Mouse (Mus musculus) CH12.LX (cell line): Measurements from ENCODE around the gene Scml4. TPM values are rescaled to one million over a fixed set of nuclear protein-coding genes. Genes with fewer than 3 reads are reported as not detected.

Experiments used
- DNase-seq: peaks from one replicate; pipeline ENCODE4 v3.0.0-alpha.2; 2013; ENCODE audit errors: extremely low read depth
- H3K27ac ChIP-seq: 2 replicates; pipeline ENCODE4 v1.5.1; 2012; ENCODE audit warnings: low read depth, mild to moderate bottlenecking, control low read depth, moderate library complexity; ENCODE audit not compliant: insufficient read depth
- H3K27me3 ChIP-seq: replicated peaks from 2 replicates; pipeline ENCODE3; 2012; ENCODE audit warnings: inconsistent platforms
- H3K36me3 ChIP-seq, 2 experiments: replicated peaks in 1 of 2; 2 replicates each; pipeline versions ENCODE3 to v1.6.1; 2012; ENCODE audit warnings: inconsistent platforms in 1 of 2, low read length in 1 of 2, mild to moderate bottlenecking in 1 of 2, mixed read lengths in 1 of 2, moderate library complexity in 1 of 2; ENCODE audit not compliant: control insufficient read depth in 1 of 2, insufficient read depth in 1 of 2
- H3K4me1 ChIP-seq, 2 experiments: 2 replicates each; pipeline ENCODE4 v1.6.1; 2012; ENCODE audit warnings: inconsistent platforms in 1 of 2, moderate library complexity in 1 of 2; ENCODE audit not compliant: insufficient read depth in 2 of 2, control insufficient read depth in 1 of 2
- H3K4me2 ChIP-seq: 2 replicates; pipeline ENCODE4 v1.6.1; 2012; ENCODE audit warnings: low read depth, mild to moderate bottlenecking, control low read depth; ENCODE audit not compliant: poor library complexity, insufficient read depth, severe bottlenecking
- H3K4me3 ChIP-seq, 3 experiments: fragments of 150-350 bp in 1 of 3; sonication (generic) in 1 of 3; replicated peaks in 1 of 3; 2 replicates each; pipeline versions ENCODE3 to v1.5.1; 2011 to 2012; ENCODE audit warnings: low read depth in 2 of 3, low read length in 2 of 3, mild to moderate bottlenecking in 2 of 3, moderate library complexity in 2 of 3, control low read depth in 1 of 3, improper control_type of control experiment in 1 of 3, inconsistent platforms in 1 of 3, mixed read lengths in 1 of 3; ENCODE audit not compliant: poor library complexity in 1 of 3
- H3K79me2 ChIP-seq: replicated peaks from 2 replicates; pipeline ENCODE4 v1.6.1; 2012; ENCODE audit warnings: mild to moderate bottlenecking, moderate library complexity; ENCODE audit not compliant: control insufficient read depth, poor library complexity, insufficient read depth, severe bottlenecking; ENCODE audit errors: extremely low read depth
- H3K9ac ChIP-seq: 2 replicates; pipeline ENCODE4 v1.6.1; 2012; ENCODE audit warnings: low read depth, mild to moderate bottlenecking, control low read depth, moderate library complexity; ENCODE audit not compliant: insufficient read depth
- H3K9me3 ChIP-seq: replicated peaks from 2 replicates; pipeline ENCODE3; 2012; ENCODE audit warnings: low read length, inconsistent platforms, mixed read lengths
- CHD1 ChIP-seq: IDR thresholded peaks from 2 replicates; pipeline ENCODE4 v1.6.1; 2012; ENCODE audit warnings: low read depth, low read length, improper control_type of control experiment, inconsistent platforms
- CHD2 ChIP-seq: IDR thresholded peaks from 2 replicates; pipeline ENCODE4 v1.6.1; 2011; ENCODE audit warnings: low read length, improper control_type of control experiment
- E2F4 ChIP-seq: IDR thresholded peaks from 2 replicates; pipeline ENCODE4 v1.6.1; 2011; ENCODE audit warnings: low read depth, low read length, improper control_type of control experiment; ENCODE audit not compliant: insufficient replicate concordance
- EP300 ChIP-seq: IDR thresholded peaks from 2 replicates; pipeline ENCODE4 v1.6.1; 2011; ENCODE audit warnings: low read length, improper control_type of control experiment
- ETS1 ChIP-seq: conservative IDR thresholded peaks from 2 replicates; pipeline ENCODE4 v1.6.1; 2012; ENCODE audit warnings: low read depth, mild to moderate bottlenecking, inconsistent platforms, low read length, improper control_type of control experiment, moderate library complexity
- GABPA ChIP-seq: IDR thresholded peaks from 2 replicates; pipeline ENCODE4 v1.6.1; 2012; ENCODE audit warnings: low read depth, low read length, improper control_type of control experiment, inconsistent platforms; ENCODE audit not compliant: insufficient replicate concordance
- HCFC1 ChIP-seq: IDR thresholded peaks from 2 replicates; pipeline ENCODE4 v1.6.1; 2012; ENCODE audit warnings: low read depth, mild to moderate bottlenecking, inconsistent platforms, low read length, improper control_type of control experiment
- IRF4 ChIP-seq: IDR thresholded peaks from 2 replicates; pipeline ENCODE4 v1.6.1; 2014; ENCODE audit warnings: low read depth, mild to moderate bottlenecking, inconsistent platforms, low read length, improper control_type of control experiment
- MAFK ChIP-seq: IDR thresholded peaks from 2 replicates; pipeline ENCODE4 v1.6.1; 2011; ENCODE audit warnings: low read length, improper control_type of control experiment; ENCODE audit not compliant: insufficient replicate concordance
- MAX ChIP-seq: IDR thresholded peaks from 2 replicates; pipeline ENCODE4 v1.6.1; 2011; ENCODE audit warnings: low read length, improper control_type of control experiment
- MAZ ChIP-seq: IDR thresholded peaks from 2 replicates; pipeline ENCODE4 v1.6.1; 2012; ENCODE audit warnings: low read depth, mild to moderate bottlenecking, inconsistent platforms, low read length, improper control_type of control experiment, moderate library complexity
- MEF2A ChIP-seq: IDR thresholded peaks from 2 replicates; pipeline ENCODE4 v1.6.1; 2014; ENCODE audit warnings: low read depth, mild to moderate bottlenecking, inconsistent platforms, low read length, improper control_type of control experiment, borderline replicate concordance
- MYC ChIP-seq: IDR thresholded peaks from 2 replicates; pipeline ENCODE4 v1.6.1; 2011; ENCODE audit warnings: low read depth, mild to moderate bottlenecking, improper control_type of control experiment, low read length
- NELFE ChIP-seq: IDR thresholded peaks from 2 replicates; pipeline ENCODE4 v1.6.1; 2011; ENCODE audit warnings: low read depth, low read length, improper control_type of control experiment
- NRF1 ChIP-seq: IDR thresholded peaks from 2 replicates; pipeline ENCODE4 v1.6.1; 2014; ENCODE audit warnings: low read depth, mild to moderate bottlenecking, inconsistent platforms, low read length, improper control_type of control experiment, moderate library complexity
- PAX5 ChIP-seq: IDR thresholded peaks from 2 replicates; pipeline ENCODE4 v1.6.1; 2012; ENCODE audit warnings: low read length, inconsistent platforms, mixed read lengths
- POLR2A ChIP-seq: IDR thresholded peaks from 2 replicates; pipeline ENCODE4 v1.6.1; 2011; ENCODE audit warnings: low read depth, mild to moderate bottlenecking, improper control_type of control experiment, low read length
- POLR2AphosphoS2 ChIP-seq: IDR thresholded peaks from 2 replicates; pipeline ENCODE4 v1.6.1; 2011; ENCODE audit warnings: low read depth, low read length, improper control_type of control experiment
- RAD21 ChIP-seq: IDR thresholded peaks from 2 replicates; pipeline ENCODE4 v1.6.1; 2011; ENCODE audit warnings: low read depth, mild to moderate bottlenecking, low read length, improper control_type of control experiment, moderate library complexity
- RCOR1 ChIP-seq: conservative IDR thresholded peaks from 2 replicates; pipeline ENCODE4 v1.6.1; 2012; ENCODE audit warnings: low read depth, mild to moderate bottlenecking, inconsistent platforms, low read length, improper control_type of control experiment
- SIN3A ChIP-seq: IDR thresholded peaks from 2 replicates; pipeline ENCODE4 v1.6.1; 2012; ENCODE audit warnings: low read length, improper control_type of control experiment, inconsistent platforms
- TBP ChIP-seq: conservative IDR thresholded peaks from 2 replicates; pipeline ENCODE4 v1.6.1; 2011; ENCODE audit warnings: low read depth, low read length, improper control_type of control experiment
- USF1 ChIP-seq: IDR thresholded peaks from 2 replicates; pipeline ENCODE4 v1.6.1; 2014; ENCODE audit warnings: low read depth, mild to moderate bottlenecking, inconsistent platforms, low read length, improper control_type of control experiment
- USF2 ChIP-seq: conservative IDR thresholded peaks from 2 replicates; pipeline ENCODE4 v1.6.1; 2011; ENCODE audit warnings: low read depth, low read length, improper control_type of control experiment
- ZC3H11A ChIP-seq: IDR thresholded peaks from 2 replicates; pipeline ENCODE4 v1.6.1; 2012; ENCODE audit warnings: low read depth, mild to moderate bottlenecking, inconsistent platforms, low read length, improper control_type of control experiment
- ZKSCAN1 ChIP-seq: IDR thresholded peaks from 2 replicates; pipeline ENCODE4 v1.6.1; 2012; ENCODE audit warnings: low read depth, inconsistent platforms, low read length, improper control_type of control experiment, borderline replicate concordance
- ZNF384 ChIP-seq: IDR thresholded peaks from 2 replicates; pipeline ENCODE4 v1.6.1; 2012; ENCODE audit warnings: low read depth, low read length, improper control_type of control experiment, inconsistent platforms
- dilution Hi-C: fragments of 300-500 bp; cut with MboI; formaldehyde crosslinking; loops from 2 replicates; pipeline ENCODE4 v1.14.3; 2020; ENCODE audit warnings: low sequenced_read_pairs; ENCODE audit not compliant: extremely low pct_unique_long_range_greater_than_20kb, extremely low pct_ligation_motif_present
- in situ Hi-C: fragments of 300-500 bp; cut with MboI; formaldehyde crosslinking; loops from 3 replicates; pipeline ENCODE4 v1.14.3; 2019; ENCODE audit warnings: low sequenced_read_pairs, low pct_ligation_motif_present, low pct_unique_long_range_greater_than_20kb, mixed read lengths
- polyA plus RNA-seq: library from polyadenylated mRNA; unstranded; fragments of >175 nt; gene quantifications from 2 replicates; pipeline ENCODE4 v1.2.1, GENCODE M21; 2012; ENCODE audit warnings: low read depth; ENCODE audit not compliant: insufficient read length
- total RNA-seq, 2 experiments: library from RNA; depleted of rRNA; stranded (reverse); fragments of 300-350 nt in 1 of 2; fragments of >200 nt in 1 of 2; gene quantifications; 2 replicates each; pipeline ENCODE4 v1.2.3; 2012 to 2014

Gene Scml4
- total and polyA plus RNA-seq, 3 experiments = 2.7 to 3.3 (median 3.0) TPM

- no peak for DNase-seq
- H3K27ac ChIP-seq = no peak overlapping the region
- H3K27me3 ChIP-seq = no peaks in the 10 kb centered on the region
- in situ Hi-C loops = no loop called here
- H3K9me3 ChIP-seq = no peaks in the 10 kb centered on the region
- no peaks in the 10 kb centered on the region for H3K36me3 ChIP-seq
- no peaks in the 10 kb centered on the region for H3K79me2 ChIP-seq
- no peak overlapping the region for H3K4me2 ChIP-seq
- H3K9ac ChIP-seq = no peak overlapping the region
- peaks cover 7 to 14% of the 10 kb centered on the region in 2 experiments for H3K4me1 ChIP-seq
- no peak for TF ChIP-seq MYC
- no peak for TF ChIP-seq NELFE
- no peak for TF ChIP-seq POLR2A
- no peak for TF ChIP-seq NRF1
- TF ChIP-seq CHD1 = no peak
- no peak for TF ChIP-seq ZKSCAN1
- TF ChIP-seq MAZ = no peak
- TF ChIP-seq POLR2AphosphoS2 = no peak
- no peak for TF ChIP-seq CHD2
- no peak for TF ChIP-seq HCFC1
- TF ChIP-seq TBP = no peak
- no peak for TF ChIP-seq PAX5
- no peak for TF ChIP-seq IRF4
- no peak for TF ChIP-seq USF2
- TF ChIP-seq MAX = no peak
- TF ChIP-seq ZC3H11A = no peak
- TF ChIP-seq USF1 = no peak
- no peak for TF ChIP-seq RCOR1
- TF ChIP-seq GABPA = no peak
- TF ChIP-seq E2F4 = no peak
- dilution Hi-C loops = no loop called here
- no peak overlapping the region for H3K4me3 ChIP-seq
These were observed 102.9 kb downstream of the Scml4 start for GRCm38 (mm10) chr10:42963061-42963460.

DNA sequence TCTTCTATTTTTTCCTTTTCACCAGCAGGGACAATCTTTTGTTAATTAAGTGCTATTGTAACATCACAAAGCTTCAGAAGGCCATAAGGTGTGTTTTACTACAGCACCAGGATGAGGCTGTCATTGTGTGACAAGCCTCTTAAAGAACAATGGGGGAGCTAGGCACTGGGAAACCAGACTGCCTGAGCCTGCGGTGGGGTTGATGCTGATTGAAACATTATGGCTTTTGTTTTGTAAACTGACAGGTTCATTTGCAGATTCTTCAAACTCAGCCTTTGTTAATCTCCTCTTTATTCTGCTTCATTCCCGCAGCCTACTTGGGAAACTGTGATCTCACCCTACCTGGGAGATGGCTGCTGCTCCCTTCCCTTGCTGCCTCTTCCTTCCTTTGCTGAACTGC is 108.2 kb downstream of the Scml4 start:
- Histone ChIP-seq H3K9me3 (no peaks in the 10 kb centered on the region), H3K4me1 (no peaks in the 10 kb centered on the region)
- TF ChIP-seq ETS1 = no peak
- TF ChIP-seq RAD21 = no peak
- no peak for TF ChIP-seq CHD2
- TF ChIP-seq EP300 = no peak
- no peak for TF ChIP-seq ZNF384
- TF ChIP-seq MEF2A = no peak
- TF ChIP-seq SIN3A = no peak
- TF ChIP-seq MAFK = no peak
- TF ChIP-seq CHD1 = no peak
- TF ChIP-seq POLR2AphosphoS2 = no peak
- TF ChIP-seq MYC = no peak
- TF ChIP-seq RCOR1 = no peak
- TF ChIP-seq, all 38 proteins: peak for 0
- in situ Hi-C loops = no loop called here
- no peaks in the 10 kb centered on the region for H3K27me3 ChIP-seq
- no peak overlapping the region for H3K4me2 ChIP-seq
- H3K9ac ChIP-seq = no peak overlapping the region
- no peaks in the 10 kb centered on the region for H3K36me3 ChIP-seq
- dilution Hi-C loops = no loop called here
- no peak overlapping the region for H3K27ac ChIP-seq
- H3K4me3 ChIP-seq = no peak overlapping the region
- DNase-seq = no peak
- H3K79me2 ChIP-seq = no peaks in the 10 kb centered on the region
